Mouse (Mus musculus) CH12.LX (cell line): ENCODE data around the gene Ppp1r13l. TPM values are rescaled to one million over a fixed set of nuclear protein-coding genes. Genes with fewer than 3 reads are reported as not detected.

Experiments
- DNase-seq: peaks from one replicate; pipeline ENCODE4 v3.0.0-alpha.2; 2013; ENCODE audit errors: extremely low read depth
- H3K27ac ChIP-seq: 2 replicates; pipeline ENCODE4 v1.5.1; 2012; ENCODE audit warnings: low read depth, mild to moderate bottlenecking, control low read depth, moderate library complexity; ENCODE audit not compliant: insufficient read depth
- H3K27me3 ChIP-seq: replicated peaks from 2 replicates; pipeline ENCODE3; 2012; ENCODE audit warnings: inconsistent platforms
- H3K36me3 ChIP-seq, 2 experiments: replicated peaks in 1 of 2; 2 replicates each; pipeline versions ENCODE3 to v1.6.1; 2012; ENCODE audit warnings: inconsistent platforms in 1 of 2, low read length in 1 of 2, mild to moderate bottlenecking in 1 of 2, mixed read lengths in 1 of 2, moderate library complexity in 1 of 2; ENCODE audit not compliant: control insufficient read depth in 1 of 2, insufficient read depth in 1 of 2
- H3K4me1 ChIP-seq, 2 experiments: 2 replicates each; pipeline ENCODE4 v1.6.1; 2012; ENCODE audit warnings: inconsistent platforms in 1 of 2, moderate library complexity in 1 of 2; ENCODE audit not compliant: insufficient read depth in 2 of 2, control insufficient read depth in 1 of 2
- H3K4me2 ChIP-seq: 2 replicates; pipeline ENCODE4 v1.6.1; 2012; ENCODE audit warnings: low read depth, mild to moderate bottlenecking, control low read depth; ENCODE audit not compliant: poor library complexity, insufficient read depth, severe bottlenecking
- H3K4me3 ChIP-seq, 3 experiments: fragments of 150-350 bp in 1 of 3; sonication (generic) in 1 of 3; replicated peaks in 1 of 3; 2 replicates each; pipeline versions ENCODE3 to v1.5.1; 2011 to 2012; ENCODE audit warnings: low read depth in 2 of 3, low read length in 2 of 3, mild to moderate bottlenecking in 2 of 3, moderate library complexity in 2 of 3, control low read depth in 1 of 3, improper control_type of control experiment in 1 of 3, inconsistent platforms in 1 of 3, mixed read lengths in 1 of 3; ENCODE audit not compliant: poor library complexity in 1 of 3
- H3K79me2 ChIP-seq: replicated peaks from 2 replicates; pipeline ENCODE4 v1.6.1; 2012; ENCODE audit warnings: mild to moderate bottlenecking, moderate library complexity; ENCODE audit not compliant: control insufficient read depth, poor library complexity, insufficient read depth, severe bottlenecking; ENCODE audit errors: extremely low read depth
- H3K9ac ChIP-seq: 2 replicates; pipeline ENCODE4 v1.6.1; 2012; ENCODE audit warnings: low read depth, mild to moderate bottlenecking, control low read depth, moderate library complexity; ENCODE audit not compliant: insufficient read depth
- H3K9me3 ChIP-seq: replicated peaks from 2 replicates; pipeline ENCODE3; 2012; ENCODE audit warnings: low read length, inconsistent platforms, mixed read lengths
- CHD1 ChIP-seq: IDR thresholded peaks from 2 replicates; pipeline ENCODE4 v1.6.1; 2012; ENCODE audit warnings: low read depth, low read length, improper control_type of control experiment, inconsistent platforms
- CHD2 ChIP-seq: IDR thresholded peaks from 2 replicates; pipeline ENCODE4 v1.6.1; 2011; ENCODE audit warnings: low read length, improper control_type of control experiment
- CTCF ChIP-seq, 2 experiments: IDR thresholded peaks in 1 of 2; conservative IDR thresholded peaks in 1 of 2; 2 replicates each; pipeline ENCODE4 v1.5.1; 2011 to 2012; ENCODE audit warnings: low read depth in 2 of 2, low read length in 2 of 2, improper control_type of control experiment in 1 of 2, inconsistent platforms in 1 of 2, mild to moderate bottlenecking in 1 of 2, moderate library complexity in 1 of 2
- E2F4 ChIP-seq: IDR thresholded peaks from 2 replicates; pipeline ENCODE4 v1.6.1; 2011; ENCODE audit warnings: low read depth, low read length, improper control_type of control experiment; ENCODE audit not compliant: insufficient replicate concordance
- ELF1 ChIP-seq: IDR thresholded peaks from 2 replicates; pipeline ENCODE4 v1.6.1; 2014; ENCODE audit warnings: low read depth, mild to moderate bottlenecking, inconsistent platforms, low read length, improper control_type of control experiment
- EP300 ChIP-seq: IDR thresholded peaks from 2 replicates; pipeline ENCODE4 v1.6.1; 2011; ENCODE audit warnings: low read length, improper control_type of control experiment
- GABPA ChIP-seq: IDR thresholded peaks from 2 replicates; pipeline ENCODE4 v1.6.1; 2012; ENCODE audit warnings: low read depth, low read length, improper control_type of control experiment, inconsistent platforms; ENCODE audit not compliant: insufficient replicate concordance
- HCFC1 ChIP-seq: IDR thresholded peaks from 2 replicates; pipeline ENCODE4 v1.6.1; 2012; ENCODE audit warnings: low read depth, mild to moderate bottlenecking, inconsistent platforms, low read length, improper control_type of control experiment
- IRF4 ChIP-seq: IDR thresholded peaks from 2 replicates; pipeline ENCODE4 v1.6.1; 2014; ENCODE audit warnings: low read depth, mild to moderate bottlenecking, inconsistent platforms, low read length, improper control_type of control experiment
- JUND ChIP-seq: conservative IDR thresholded peaks from 2 replicates; pipeline ENCODE4 v1.6.1; 2011; ENCODE audit warnings: low read depth, low read length, improper control_type of control experiment
- KAT2A ChIP-seq: IDR thresholded peaks from 2 replicates; pipeline ENCODE4 v1.6.1; 2012; ENCODE audit warnings: low read length, improper control_type of control experiment, inconsistent platforms; ENCODE audit not compliant: insufficient replicate concordance
- MAFK ChIP-seq: IDR thresholded peaks from 2 replicates; pipeline ENCODE4 v1.6.1; 2011; ENCODE audit warnings: low read length, improper control_type of control experiment; ENCODE audit not compliant: insufficient replicate concordance
- MAX ChIP-seq: IDR thresholded peaks from 2 replicates; pipeline ENCODE4 v1.6.1; 2011; ENCODE audit warnings: low read length, improper control_type of control experiment
- MEF2A ChIP-seq: IDR thresholded peaks from 2 replicates; pipeline ENCODE4 v1.6.1; 2014; ENCODE audit warnings: low read depth, mild to moderate bottlenecking, inconsistent platforms, low read length, improper control_type of control experiment, borderline replicate concordance
- MXI1 ChIP-seq: IDR thresholded peaks from 2 replicates; pipeline ENCODE4 v1.6.1; 2011; ENCODE audit warnings: mild to moderate bottlenecking, low read depth, low read length, improper control_type of control experiment
- MYC ChIP-seq: IDR thresholded peaks from 2 replicates; pipeline ENCODE4 v1.6.1; 2011; ENCODE audit warnings: low read depth, mild to moderate bottlenecking, improper control_type of control experiment, low read length
- PAX5 ChIP-seq: IDR thresholded peaks from 2 replicates; pipeline ENCODE4 v1.6.1; 2012; ENCODE audit warnings: low read length, inconsistent platforms, mixed read lengths
- POLR2A ChIP-seq: IDR thresholded peaks from 2 replicates; pipeline ENCODE4 v1.6.1; 2011; ENCODE audit warnings: low read depth, mild to moderate bottlenecking, improper control_type of control experiment, low read length
- POLR2AphosphoS2 ChIP-seq: IDR thresholded peaks from 2 replicates; pipeline ENCODE4 v1.6.1; 2011; ENCODE audit warnings: low read depth, low read length, improper control_type of control experiment
- RAD21 ChIP-seq: IDR thresholded peaks from 2 replicates; pipeline ENCODE4 v1.6.1; 2011; ENCODE audit warnings: low read depth, mild to moderate bottlenecking, low read length, improper control_type of control experiment, moderate library complexity
- RCOR1 ChIP-seq: conservative IDR thresholded peaks from 2 replicates; pipeline ENCODE4 v1.6.1; 2012; ENCODE audit warnings: low read depth, mild to moderate bottlenecking, inconsistent platforms, low read length, improper control_type of control experiment
- SMC3 ChIP-seq: IDR thresholded peaks from 2 replicates; pipeline ENCODE4 v1.6.1; 2011; ENCODE audit warnings: low read depth, low read length, improper control_type of control experiment
- TBP ChIP-seq: conservative IDR thresholded peaks from 2 replicates; pipeline ENCODE4 v1.6.1; 2011; ENCODE audit warnings: low read depth, low read length, improper control_type of control experiment
- USF1 ChIP-seq: IDR thresholded peaks from 2 replicates; pipeline ENCODE4 v1.6.1; 2014; ENCODE audit warnings: low read depth, mild to moderate bottlenecking, inconsistent platforms, low read length, improper control_type of control experiment
- ZC3H11A ChIP-seq: IDR thresholded peaks from 2 replicates; pipeline ENCODE4 v1.6.1; 2012; ENCODE audit warnings: low read depth, mild to moderate bottlenecking, inconsistent platforms, low read length, improper control_type of control experiment
- ZKSCAN1 ChIP-seq: IDR thresholded peaks from 2 replicates; pipeline ENCODE4 v1.6.1; 2012; ENCODE audit warnings: low read depth, inconsistent platforms, low read length, improper control_type of control experiment, borderline replicate concordance
- dilution Hi-C: fragments of 300-500 bp; cut with MboI; formaldehyde crosslinking; loops from 2 replicates; pipeline ENCODE4 v1.14.3; 2020; ENCODE audit warnings: low sequenced_read_pairs; ENCODE audit not compliant: extremely low pct_unique_long_range_greater_than_20kb, extremely low pct_ligation_motif_present
- in situ Hi-C: fragments of 300-500 bp; cut with MboI; formaldehyde crosslinking; loops from 3 replicates; pipeline ENCODE4 v1.14.3; 2019; ENCODE audit warnings: low sequenced_read_pairs, low pct_ligation_motif_present, low pct_unique_long_range_greater_than_20kb, mixed read lengths
- polyA plus RNA-seq: library from polyadenylated mRNA; unstranded; fragments of >175 nt; gene quantifications from 2 replicates; pipeline ENCODE4 v1.2.1, GENCODE M21; 2012; ENCODE audit warnings: low read depth; ENCODE audit not compliant: insufficient read length
- total RNA-seq, 2 experiments: library from RNA; depleted of rRNA; stranded (reverse); fragments of 300-350 nt in 1 of 2; fragments of >200 nt in 1 of 2; gene quantifications; 2 replicates each; pipeline ENCODE4 v1.2.3; 2012 to 2014

Ppp1r13l gene
- total and polyA plus RNA-seq, 3 experiments, result 0.11 to 1.3 (median 0.68) TPM

- Histone ChIP-seq H3K4me2 (no peak overlapping the region), H3K27ac (no peak overlapping the region), H3K27me3 (peaks cover 80% of the 10 kb centered on the region), H3K4me3 (no peak overlapping the region), H3K79me2 (no peaks in the 10 kb centered on the region), H3K36me3 (no peaks in the 10 kb centered on the region), H3K9ac (no peak overlapping the region)
- in situ Hi-C loops, result no loop called here
- no peak for DNase-seq
- TF ChIP-seq POLR2A, result no peak
- TF ChIP-seq MXI1, result no peak
- TF ChIP-seq GABPA, result no peak
- TF ChIP-seq MYC, result no peak
- no peak for TF ChIP-seq POLR2AphosphoS2
- TF ChIP-seq KAT2A, result no peak
- TF ChIP-seq IRF4, result no peak
- TF ChIP-seq SMC3, result no peak
- no peak for TF ChIP-seq TBP
- no peak for TF ChIP-seq CHD2
- no peak for TF ChIP-seq MEF2A
- no peak for TF ChIP-seq RAD21
- TF ChIP-seq ZC3H11A, result no peak
- TF ChIP-seq, all 38 proteins: peak for 0
- dilution Hi-C loops, result no loop called here
- H3K4me1 ChIP-seq, result peaks cover 21 to 64% of the 10 kb centered on the region in 2 experiments
- peaks cover 12% of the 10 kb centered on the region for H3K9me3 ChIP-seq
These were observed 37.1 kb upstream of the Ppp1r13l start for GRCm38 (mm10) chr7:19322489-19322888.

DNA sequence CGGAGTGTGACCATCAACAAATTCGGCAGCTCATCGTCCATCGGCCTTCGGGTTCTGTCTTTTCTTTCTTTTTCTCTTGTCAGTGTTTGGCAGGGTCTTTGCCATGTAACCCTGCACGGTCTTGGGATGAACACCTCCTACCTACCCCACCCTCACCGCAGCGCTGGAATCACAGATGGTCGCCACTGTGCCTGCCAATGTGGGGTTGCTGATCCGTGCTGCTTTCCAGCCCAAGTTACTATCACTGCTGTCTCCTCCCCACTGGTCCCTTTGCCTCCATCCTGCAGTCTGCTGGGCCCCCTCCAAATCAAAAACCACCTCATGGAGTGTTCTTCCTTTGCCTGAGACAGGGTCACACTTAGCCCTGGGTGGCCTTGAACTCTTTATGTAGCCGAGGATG is 35.3 kb upstream of the Ppp1r13l start:
- in situ Hi-C loops, result no loop called here
- H3K36me3 ChIP-seq, result no peaks in the 10 kb centered on the region
- no peak for TF ChIP-seq JUND
- TF ChIP-seq PAX5, result no peak
- TF ChIP-seq E2F4, result no peak
- no peak for TF ChIP-seq ZKSCAN1
- TF ChIP-seq ELF1, result no peak
- TF ChIP-seq GABPA, result no peak
- no peak for TF ChIP-seq MAFK
- no peak for TF ChIP-seq MAX
- TF ChIP-seq HCFC1, result no peak
- no peak for TF ChIP-seq EP300
- no peak for TF ChIP-seq IRF4
- TF ChIP-seq RCOR1, result no peak
- TF ChIP-seq KAT2A, result no peak
- TF ChIP-seq ZC3H11A, result no peak
- no peak for TF ChIP-seq CTCF (conservative IDR thresholded peaks at IDR 0.05 in 1 of 2, IDR thresholded peaks at IDR 0.05 in 1 of 2; ENCODE audit: low read depth in 2 of 2, low read length in 2 of 2)
- no peak for TF ChIP-seq CHD1
- no peak for TF ChIP-seq USF1
- H3K4me1 ChIP-seq, result peaks cover 19 to 60% of the 10 kb centered on the region in 2 experiments
- H3K9ac ChIP-seq, result no peak overlapping the region
- H3K79me2 ChIP-seq, result no peaks in the 10 kb centered on the region
- no peak for DNase-seq
- H3K4me3 ChIP-seq, result no peak overlapping the region
- no peak overlapping the region for H3K27ac ChIP-seq
- H3K9me3 ChIP-seq, result peaks cover 25% of the 10 kb centered on the region
- dilution Hi-C loops, result no loop called here
- H3K4me2 ChIP-seq, result no peak overlapping the region
- H3K27me3 ChIP-seq, result peaks cover 78% of the 10 kb centered on the region
